Mouse (Mus musculus): Measurements from ENCODE around the gene Zim1. TPM values are rescaled to one million over a fixed set of nuclear protein-coding genes. Genes with fewer than 3 reads are reported as not detected.

Zim1 gene
- polyA plus RNA-seq, 1 experiment from 2014 or later, result 2.3 TPM

GRCm38 (mm10) chr7:6709396-6709795 is 13.1 kb upstream of the Zim1 start:
- 96% methylated on average over 15 of the region's 15 CpGs for WGBS
- no peak overlapping the region for H3K27ac ChIP-seq
- no peak overlapping the region for H3K4me2 ChIP-seq (replicated peaks)
- H3K9me3 ChIP-seq, result no peaks in the 10 kb centered on the region
- H3K4me3 ChIP-seq (replicated peaks), result no peak overlapping the region
- no peak overlapping the region for H3K9ac ChIP-seq (replicated peaks)
- H3K27me3 ChIP-seq, result no peaks in the 10 kb centered on the region
- no peak for ATAC-seq
- no peaks in the 10 kb centered on the region for H3K4me1 ChIP-seq (replicated peaks)
- peaks cover 77% of the 10 kb centered on the region for H3K36me3 ChIP-seq

- H3K4me2 ChIP-seq (replicated peaks), result no peak overlapping the region
- no peak overlapping the region for H3K4me3 ChIP-seq (replicated peaks)
- no peak for ATAC-seq
- no peak overlapping the region for H3K9ac ChIP-seq (replicated peaks)
- H3K27ac ChIP-seq, result no peak overlapping the region
- 89% methylated on average over 17 of the region's 17 CpGs for WGBS
- peaks cover 73% of the 10 kb centered on the region for H3K36me3 ChIP-seq
- H3K4me1 ChIP-seq (replicated peaks), result no peaks in the 10 kb centered on the region
- no peaks in the 10 kb centered on the region for H3K9me3 ChIP-seq
- H3K27me3 ChIP-seq, result no peaks in the 10 kb centered on the region
Measured at GRCm38 (mm10) chr7:6708451-6709180, 12.4 kb upstream of the Zim1 start.

GRCm38 (mm10) chr7:6707416-6708015 is 11.3 kb upstream of the Zim1 start:
- Histone ChIP-seq H3K36me3 (peaks cover 62% of the 10 kb centered on the region), H3K27me3 (no peaks in the 10 kb centered on the region), H3K4me1 (replicated peaks) (no peaks in the 10 kb centered on the region), H3K4me3 (replicated peaks) (no peak overlapping the region), H3K9ac (replicated peaks) (no peak overlapping the region), H3K27ac (no peak overlapping the region), H3K4me2 (replicated peaks) (no peak overlapping the region), H3K9me3 (no peaks in the 10 kb centered on the region)
- no peak for ATAC-seq
- WGBS, result 92% methylated on average over 23 of the region's 23 CpGs

GRCm38 (mm10) chr7:6699230-6699629 is 3.0 kb upstream of the Zim1 start:
- ATAC-seq, result no peak
- no peak overlapping the region for H3K27ac ChIP-seq
- H3K4me2 ChIP-seq (replicated peaks), result no peak overlapping the region
- H3K36me3 ChIP-seq, result peaks cover 6% of the 10 kb centered on the region; the same call in 1 of the 2 replicates
- 0 out of 2 replicates have a peak, but pooled peaks cover 3% of the 10 kb centered on the region for H3K4me1 ChIP-seq (replicated peaks)
- H3K27me3 ChIP-seq, result peaks cover 4% of the 10 kb centered on the region; the same call in 1 of the 2 replicates
- no peak overlapping the region for H3K4me3 ChIP-seq (replicated peaks)
- WGBS, result 74% methylated on average over 3 of the region's 3 CpGs
- no peak overlapping the region for H3K9ac ChIP-seq (replicated peaks)
- no peaks in the 10 kb centered on the region for H3K9me3 ChIP-seq

GRCm38 (mm10) chr7:6685511-6685910 is 10.7 kb downstream of the Zim1 start:
- 96% methylated on average over 6 of the region's 6 CpGs for WGBS
- no peak overlapping the region for H3K27ac ChIP-seq
- H3K4me2 ChIP-seq (replicated peaks), result no peak overlapping the region
- H3K27me3 ChIP-seq, result no peaks in the 10 kb centered on the region
- no peak overlapping the region for H3K4me3 ChIP-seq (replicated peaks)
- no peaks in the 10 kb centered on the region for H3K4me1 ChIP-seq (replicated peaks)
- H3K9ac ChIP-seq (replicated peaks), result no peak overlapping the region
- 0 out of 2 replicates have a peak, but pooled peaks have one; percentile 48 for ATAC-seq
- no peaks in the 10 kb centered on the region for H3K36me3 ChIP-seq
- H3K9me3 ChIP-seq, result no peaks in the 10 kb centered on the region

GRCm38 (mm10) chr7:6666726-6667125 is 29.5 kb downstream of the Zim1 start:
- Histone ChIP-seq H3K36me3 (no peaks in the 10 kb centered on the region), H3K9me3 (no peaks in the 10 kb centered on the region), H3K9ac (replicated peaks) (no peak overlapping the region), H3K27me3 (no peaks in the 10 kb centered on the region), H3K4me3 (replicated peaks) (no peak overlapping the region), H3K4me2 (replicated peaks) (no peak overlapping the region), H3K27ac (no peak overlapping the region), H3K4me1 (replicated peaks) (no peaks in the 10 kb centered on the region)
- no peak for ATAC-seq
- WGBS, result 74% methylated on average over 3 of the region's 3 CpGs

- Histone ChIP-seq H3K4me1 (replicated peaks) (no peaks in the 10 kb centered on the region), H3K36me3 (no peaks in the 10 kb centered on the region), H3K9ac (replicated peaks) (no peak overlapping the region), H3K27me3 (no peaks in the 10 kb centered on the region), H3K4me3 (replicated peaks) (no peak overlapping the region), H3K27ac (no peak overlapping the region), H3K9me3 (no peaks in the 10 kb centered on the region), H3K4me2 (replicated peaks) (no peak overlapping the region)
- WGBS, result 85% methylated on average over 7 of the region's 7 CpGs
- ATAC-seq, result no peak
Measured at GRCm38 (mm10) chr7:6663430-6663829, 32.8 kb downstream of the Zim1 start.

- 17% methylated on average over 2 of the region's 2 CpGs for WGBS
- Histone ChIP-seq H3K9ac (replicated peaks) (no peak overlapping the region), H3K27me3 (no peaks in the 10 kb centered on the region), H3K4me2 (replicated peaks) (no peak overlapping the region), H3K4me3 (replicated peaks) (no peak overlapping the region), H3K27ac (no peak overlapping the region), H3K9me3 (no peaks in the 10 kb centered on the region), H3K36me3 (no peaks in the 10 kb centered on the region), H3K4me1 (replicated peaks) (no peaks in the 10 kb centered on the region)
- no peak for ATAC-seq
Measured at GRCm38 (mm10) chr7:6659605-6660004, 36.6 kb downstream of the Zim1 start.

- no peaks in the 10 kb centered on the region for H3K27me3 ChIP-seq
- 90% methylated on average over 7 of the region's 7 CpGs for WGBS
- no peak overlapping the region for H3K9ac ChIP-seq (replicated peaks)
- ATAC-seq, result no peak
- no peak overlapping the region for H3K27ac ChIP-seq
- H3K9me3 ChIP-seq, result no peaks in the 10 kb centered on the region
- H3K4me1 ChIP-seq (replicated peaks), result no peaks in the 10 kb centered on the region
- no peak overlapping the region for H3K4me2 ChIP-seq (replicated peaks)
- H3K36me3 ChIP-seq, result no peaks in the 10 kb centered on the region
- no peak overlapping the region for H3K4me3 ChIP-seq (replicated peaks)
Measured at GRCm38 (mm10) chr7:6658606-6659005, 37.6 kb downstream of the Zim1 start.

GRCm38 (mm10) chr7:6652151-6652550 is 44.1 kb downstream of the Zim1 start:
- H3K36me3 ChIP-seq, result no peaks in the 10 kb centered on the region
- no peaks in the 10 kb centered on the region for H3K4me1 ChIP-seq (replicated peaks)
- no peak overlapping the region for H3K27ac ChIP-seq
- WGBS, result 80% methylated on average over 5 of the region's 5 CpGs
- H3K27me3 ChIP-seq, result no peaks in the 10 kb centered on the region
- ATAC-seq, result no peak
- H3K4me2 ChIP-seq (replicated peaks), result no peak overlapping the region
- H3K9me3 ChIP-seq, result 0 out of 2 replicates have a peak, but pooled peaks cover 2% of the 10 kb centered on the region
- H3K9ac ChIP-seq (replicated peaks), result no peak overlapping the region
- H3K4me3 ChIP-seq (replicated peaks), result no peak overlapping the region

GRCm38 (mm10) chr7:6651221-6651620 is 45.0 kb downstream of the Zim1 start:
- no peak overlapping the region for H3K4me3 ChIP-seq (replicated peaks)
- no peak overlapping the region for H3K4me2 ChIP-seq (replicated peaks)
- H3K9ac ChIP-seq (replicated peaks), result no peak overlapping the region
- no peaks in the 10 kb centered on the region for H3K27me3 ChIP-seq
- no peak overlapping the region for H3K27ac ChIP-seq
- no peaks in the 10 kb centered on the region for H3K4me1 ChIP-seq (replicated peaks)
- 0 out of 2 replicates have a peak, but pooled peaks cover 2% of the 10 kb centered on the region for H3K9me3 ChIP-seq
- ATAC-seq, result no peak
- WGBS, result 84% methylated on average over 7 of the region's 7 CpGs
- no peaks in the 10 kb centered on the region for H3K36me3 ChIP-seq

- Histone ChIP-seq H3K4me2 (replicated peaks) (no peak overlapping the region), H3K9ac (replicated peaks) (no peak overlapping the region), H3K27me3 (no peaks in the 10 kb centered on the region), H3K9me3 (0 out of 2 replicates have a peak, but pooled peaks cover 2% of the 10 kb centered on the region), H3K4me3 (replicated peaks) (no peak overlapping the region), H3K27ac (no peak overlapping the region), H3K36me3 (no peaks in the 10 kb centered on the region), H3K4me1 (replicated peaks) (no peaks in the 10 kb centered on the region)
- ATAC-seq, result no peak
- WGBS, result 94% methylated on average over 9 of the region's 9 CpGs
Measured at GRCm38 (mm10) chr7:6650526-6650925, 45.7 kb downstream of the Zim1 start.
